Mouse (Mus musculus) heart, postnatal 0 days (tissue): Measurements from ENCODE around the gene Memo1. TPM values are rescaled to one million over a fixed set of nuclear protein-coding genes. Genes with fewer than 3 reads are reported as not detected.

Experiments
- ATAC-seq: fragments of 200-750 bp; cut with Nextera tagmentation; 2 replicates; pipeline ENCODE4 v1.8.0; 2017; ENCODE audit warnings: low read depth, moderate number of reproducible peaks, moderate library complexity; ENCODE audit not compliant: insufficient read depth
- DNase-seq: peaks from one replicate; pipeline ENCODE4 v3.0.0-alpha.2; 2016; ENCODE audit warnings: low spot score
- H3K27ac ChIP-seq: fragments of 300-500 bp; sonication (generic); 2 replicates; pipeline ENCODE4 v1.5.1; 2014; ENCODE audit warnings: low read depth, mild to moderate bottlenecking
- H3K27me3 ChIP-seq: fragments of 300-500 bp; sonication (generic); 2 replicates; pipeline ENCODE4 v1.6.1; 2014; ENCODE audit warnings: low read length, mixed read lengths; ENCODE audit not compliant: control insufficient read depth, insufficient read depth
- H3K36me3 ChIP-seq: fragments of 300-500 bp; sonication (generic); replicated peaks from 2 replicates; pipeline ENCODE4 v1.6.1; 2014; ENCODE audit warnings: low read length, mixed read lengths; ENCODE audit not compliant: control insufficient read depth, insufficient read depth
- H3K4me1 ChIP-seq: fragments of 300-500 bp; sonication (generic); 2 replicates; pipeline ENCODE4 v1.6.1; 2014; ENCODE audit warnings: antibody characterized with exemption; ENCODE audit not compliant: control insufficient read depth, insufficient read depth
- H3K4me2 ChIP-seq: fragments of 300-500 bp; sonication (generic); 2 replicates; pipeline ENCODE4 v1.6.1; 2014; ENCODE audit warnings: low read depth, mild to moderate bottlenecking, low read length, moderate library complexity
- H3K4me3 ChIP-seq: fragments of 300-500 bp; sonication (generic); 2 replicates; pipeline ENCODE4 v1.5.1; 2014; ENCODE audit warnings: low read depth, low read length
- H3K9ac ChIP-seq: fragments of 300-500 bp; sonication (generic); replicated peaks from 2 replicates; pipeline ENCODE4 v1.6.1; 2014; ENCODE audit warnings: low read depth, low read length, mixed read lengths
- H3K9me3 ChIP-seq: fragments of 300-500 bp; sonication (generic); replicated peaks from 2 replicates; pipeline ENCODE4 v1.6.1; 2016; ENCODE audit warnings: low read length; ENCODE audit not compliant: control insufficient read depth
- CTCF ChIP-seq: IDR thresholded peaks from 2 replicates; pipeline ENCODE4 v1.5.1; 2016; ENCODE audit warnings: antibody characterized with exemption, control low read depth, low read depth
- EP300 ChIP-seq: IDR thresholded peaks from 2 replicates; pipeline ENCODE4 v1.6.1; 2016; ENCODE audit warnings: antibody characterized with exemption, low read depth
- WGBS: fragments of 180-500 bp; shearing (Covaris S2); extraction: QIAGEN DNeasy Blood & Tissue Kit; methylation state at CpG from one replicate; pipeline ENCODE4 v1.1.7; 2014; 5-methylcytosine and 5-hydroxymethylcytosine counted together
- polyA plus RNA-seq: library from polyadenylated mRNA; unstranded; fragments of >200 nt; fragmentation: Nextera tagmentation; extraction: Ambion mirVana; gene quantifications from 2 replicates; pipeline ENCODE4 v1.2.1, GENCODE M21; 2015
- total RNA-seq: library from RNA; depleted of rRNA; stranded (reverse); fragments of >200 nt; gene quantifications from 2 replicates; pipeline ENCODE4 v1.2.3, GENCODE M21; 2014; ENCODE audit warnings: low replicate concordance

Gene Memo1
- total and polyA plus RNA-seq, 2 experiments from 2014 or later = 68.8 to 128 TPM

GRCm38 (mm10) chr17:74274471-74274870 is 20.9 kb downstream of the Memo1 start:
- no peak for DNase-seq

GRCm38 (mm10) chr17:74272683-74273205 is 22.6 kb downstream of the Memo1 start:
- Histone ChIP-seq H3K36me3 (no peaks in the 10 kb centered on the region), H3K4me3 (no peak overlapping the region), H3K27me3 (no peaks in the 10 kb centered on the region), H3K4me2 (no peak overlapping the region; the same call in 1 of the 2 replicates), H3K9ac (no peak overlapping the region), H3K4me1 (peaks cover 8% of the 10 kb centered on the region; the same call in 1 of the 2 replicates), H3K9me3 (no peaks in the 10 kb centered on the region), H3K27ac (no peak overlapping the region)
- 64% methylated on average over 16 of the region's 16 CpGs for WGBS
- TF ChIP-seq CTCF = no peak
- TF ChIP-seq EP300 = no peak
- 0 out of 2 replicates have a peak, but pooled peaks have one; percentile 17 for ATAC-seq
- no peak for DNase-seq

More at GRCm38 (mm10) chr17:74274471-74274870, 20.9 kb downstream of the Memo1 start:
- Histone ChIP-seq H3K4me1 (peaks cover 8% of the 10 kb centered on the region; the same call in 1 of the 2 replicates), H3K36me3 (no peaks in the 10 kb centered on the region), H3K9me3 (no peaks in the 10 kb centered on the region), H3K27ac (no peak overlapping the region), H3K4me3 (no peak overlapping the region), H3K27me3 (no peaks in the 10 kb centered on the region), H3K9ac (no peak overlapping the region), H3K4me2 (no peak overlapping the region)
- WGBS = 53% methylated on average over 3 of the region's 3 CpGs
- ATAC-seq = no peak
- TF ChIP-seq CTCF (no peak), EP300 (no peak)

GRCm38 (mm10) chr17:74271541-74272268 is 23.6 kb downstream of the Memo1 start:
- Histone ChIP-seq H3K4me2 (no peak overlapping the region), H3K27ac (no peak overlapping the region), H3K4me1 (peaks cover 8% of the 10 kb centered on the region; the same call in 1 of the 2 replicates), H3K36me3 (no peaks in the 10 kb centered on the region), H3K9me3 (no peaks in the 10 kb centered on the region), H3K9ac (no peak overlapping the region), H3K4me3 (no peak overlapping the region), H3K27me3 (no peaks in the 10 kb centered on the region)
- TF ChIP-seq EP300 = no peak
- TF ChIP-seq CTCF = no peak
- DNase-seq (no peak), ATAC-seq (no peak)
- 77% methylated on average over 3 of the region's 3 CpGs for WGBS

- H3K4me1 ChIP-seq = peaks cover 12% of the 10 kb centered on the region; the same call in 1 of the 2 replicates
- no peaks in the 10 kb centered on the region for H3K27me3 ChIP-seq
- no peaks in the 10 kb centered on the region for H3K9me3 ChIP-seq
- H3K9ac ChIP-seq = no peak overlapping the region
- no peak overlapping the region for H3K4me2 ChIP-seq
- ATAC-seq = no peak
- H3K4me3 ChIP-seq = no peak overlapping the region
- no peaks in the 10 kb centered on the region for H3K36me3 ChIP-seq
- DNase-seq = no peak
- WGBS = 50% methylated on average over 2 of the region's 2 CpGs
- no peak overlapping the region for H3K27ac ChIP-seq
- TF ChIP-seq CTCF (no peak), EP300 (no peak)
Measured at GRCm38 (mm10) chr17:74270205-74270604, 25.1 kb downstream of the Memo1 start.

GRCm38 (mm10) chr17:74267415-74268180 is 27.7 kb downstream of the Memo1 start:
- no peak for ATAC-seq
- Histone ChIP-seq H3K27me3 (no peaks in the 10 kb centered on the region), H3K27ac (no peak overlapping the region)

More at GRCm38 (mm10) chr17:74267415-74268180, 27.7 kb downstream of the Memo1 start:
- Histone ChIP-seq H3K4me2 (no peak overlapping the region), H3K4me1 (peaks cover 26% of the 10 kb centered on the region), H3K9ac (no peak overlapping the region), H3K9me3 (no peaks in the 10 kb centered on the region), H3K36me3 (no peaks in the 10 kb centered on the region), H3K4me3 (no peak overlapping the region)
- 87% methylated on average over 11 of the region's 11 CpGs for WGBS
- TF ChIP-seq CTCF (0 out of 2 replicates have a peak, but pooled peaks have one; percentile 5), EP300 (no peak)
- no peak for DNase-seq
